Mouse (Mus musculus) megakaryocyte progenitor cell, adult 5-6 weeks (primary cell): ENCODE measurements around the gene Dnajb3. TPM values are rescaled to one million over a fixed set of nuclear protein-coding genes. Genes with fewer than 3 reads are reported as not detected.
"Not testable (repeated sequence)": the region's sequence is repeated elsewhere in the genome, so short reads cannot be mapped to it uniquely, and the experiment has no call there.

ENCODE experiments used
- ATAC-seq: replicated peaks from 2 replicates; pipeline ENCODE4 v1.8.0; 2016; ENCODE audit warnings: mild to moderate bottlenecking, moderate TSS enrichment, inconsistent platforms; ENCODE audit not compliant: poor library complexity
- total RNA-seq, 2 experiments: library from RNA; stranded (forward) in 1 of 2; stranded (reverse) in 1 of 2; fragments of 157-497, 149-512 nt in 1 of 2; fragments of 200-1000 nt in 1 of 2; gene quantifications; 2 replicates each; pipeline versions ENCODE4 v1.2.3 to v1.2.4; 2015 to 2017

Gene Dnajb3
- total RNA-seq, 2 experiments from 2014 or later, result 0.17 to 2.4 TPM

- ATAC-seq, result no peak
Observed at GRCm38 (mm10) chr1:88232664-88233380, 27.2 kb upstream of the Dnajb3 start.

GRCm38 (mm10) chr1:88231803-88232499 is 26.4 kb upstream of the Dnajb3 start:
- no peak for ATAC-seq

- ATAC-seq, result no peak
Observed at GRCm38 (mm10) chr1:88230981-88231802, 25.6 kb upstream of the Dnajb3 start.

GRCm38 (mm10) chr1:88230421-88230820 is 24.8 kb upstream of the Dnajb3 start:
- ATAC-seq, result no peak

DNA sequence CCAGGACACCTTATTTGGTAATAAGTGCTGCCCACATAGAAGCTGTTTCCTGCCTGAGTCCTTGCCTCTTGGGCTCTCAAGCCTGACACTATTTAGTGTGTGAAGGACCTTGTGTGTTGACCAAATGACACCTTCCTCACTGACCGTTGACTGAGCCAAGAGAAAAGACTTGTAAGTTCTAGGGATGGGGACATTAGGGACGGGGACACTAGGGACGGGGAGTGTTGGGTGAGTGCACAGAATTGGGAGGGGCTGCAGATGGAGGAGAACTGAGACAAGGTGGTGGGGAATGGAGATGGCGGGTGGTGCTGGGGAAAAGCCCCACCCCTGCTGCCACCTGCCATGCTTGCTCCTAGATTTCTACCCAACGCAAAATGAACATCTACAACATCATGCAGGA is 24.4 kb upstream of the Dnajb3 start:
- ATAC-seq, result no peak

DNA sequence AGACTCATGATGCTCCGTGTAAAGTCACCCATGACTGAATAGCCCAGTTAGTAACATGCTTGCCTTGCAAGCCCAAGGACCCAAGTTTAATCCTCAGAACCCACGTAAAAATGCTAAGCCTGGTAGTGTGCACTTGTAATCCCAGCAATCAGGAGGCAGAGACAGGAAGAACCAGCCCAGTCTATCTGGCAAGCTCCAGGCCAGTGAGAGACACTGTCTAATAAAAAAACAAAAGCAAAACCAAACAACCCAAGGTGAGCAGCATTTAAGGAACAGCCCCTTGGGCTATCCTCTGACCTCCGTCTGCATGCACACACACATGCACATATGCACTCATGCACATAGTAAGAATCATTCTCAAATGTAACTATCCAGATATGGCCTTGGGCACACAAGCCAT is 24.0 kb upstream of the Dnajb3 start:
- no peak for ATAC-seq

- no peak for ATAC-seq
Observed at GRCm38 (mm10) chr1:88228121-88228520, 22.5 kb upstream of the Dnajb3 start.

GRCm38 (mm10) chr1:88227482-88227881 is 21.9 kb upstream of the Dnajb3 start:
- ATAC-seq, result peak; percentile 12

DNA sequence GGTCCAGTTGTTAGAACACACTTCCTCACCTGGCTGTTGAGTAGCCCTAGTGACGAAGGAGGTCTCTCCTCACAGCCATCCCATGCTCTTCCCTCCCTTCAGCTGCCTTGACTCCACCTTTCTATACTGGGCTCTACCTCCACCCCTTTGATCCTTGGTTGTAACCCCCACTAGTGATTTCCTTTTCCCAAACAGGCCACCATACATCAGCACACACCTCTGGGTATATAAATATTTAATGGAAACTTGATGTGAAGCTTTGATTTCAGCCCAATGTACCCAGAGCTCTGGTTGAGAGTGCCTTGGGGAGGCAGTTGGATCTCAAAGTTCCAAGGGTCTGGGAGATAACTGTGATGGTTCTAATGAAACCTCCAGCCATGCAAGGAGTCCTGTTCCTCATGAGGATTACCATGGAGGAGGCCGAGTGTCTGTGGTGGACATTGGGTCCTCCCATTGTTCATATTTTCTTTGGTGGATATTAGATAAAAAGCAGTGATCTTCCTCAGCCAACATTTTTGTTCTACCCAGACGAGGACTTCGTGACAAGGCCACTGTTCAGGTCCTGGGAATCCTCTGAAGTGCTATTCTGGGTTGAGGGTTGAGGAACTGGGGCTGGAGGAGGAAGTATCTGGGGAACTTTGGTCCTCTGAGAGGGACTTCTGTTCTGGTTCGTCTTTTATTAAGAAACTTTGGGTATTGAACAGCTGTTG is 21.2 kb upstream of the Dnajb3 start, which contains the start of gene Mroh2a:
TSS of gene Mroh2a (plus strand) at position 317 of the 710 bp plus-strand sequence.
- peak; percentile 52 for ATAC-seq

GRCm38 (mm10) chr1:88225741-88226140 is 20.2 kb upstream of the Dnajb3 start:
- ATAC-seq, result no peak

DNA sequence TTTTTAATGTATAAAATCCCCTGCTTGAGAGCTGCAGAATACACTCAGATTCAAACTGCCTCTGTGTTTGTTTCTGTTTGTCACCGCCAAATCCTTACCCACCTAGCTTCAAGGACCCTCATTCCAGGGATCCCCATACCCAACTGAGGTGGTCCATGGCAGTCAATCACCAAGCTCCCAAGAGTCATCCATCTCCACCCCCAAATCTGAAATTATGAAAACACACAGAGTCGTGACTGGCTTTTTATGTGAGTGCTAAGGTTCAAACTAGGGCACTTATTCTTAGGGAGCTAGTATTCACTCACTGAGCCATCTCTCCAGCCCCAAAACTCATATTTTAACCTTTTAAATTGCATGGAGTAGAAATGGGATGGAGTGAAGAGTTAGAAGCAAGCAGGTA is 19.7 kb upstream of the Dnajb3 start:
- ATAC-seq, result not testable (repeated sequence)

DNA sequence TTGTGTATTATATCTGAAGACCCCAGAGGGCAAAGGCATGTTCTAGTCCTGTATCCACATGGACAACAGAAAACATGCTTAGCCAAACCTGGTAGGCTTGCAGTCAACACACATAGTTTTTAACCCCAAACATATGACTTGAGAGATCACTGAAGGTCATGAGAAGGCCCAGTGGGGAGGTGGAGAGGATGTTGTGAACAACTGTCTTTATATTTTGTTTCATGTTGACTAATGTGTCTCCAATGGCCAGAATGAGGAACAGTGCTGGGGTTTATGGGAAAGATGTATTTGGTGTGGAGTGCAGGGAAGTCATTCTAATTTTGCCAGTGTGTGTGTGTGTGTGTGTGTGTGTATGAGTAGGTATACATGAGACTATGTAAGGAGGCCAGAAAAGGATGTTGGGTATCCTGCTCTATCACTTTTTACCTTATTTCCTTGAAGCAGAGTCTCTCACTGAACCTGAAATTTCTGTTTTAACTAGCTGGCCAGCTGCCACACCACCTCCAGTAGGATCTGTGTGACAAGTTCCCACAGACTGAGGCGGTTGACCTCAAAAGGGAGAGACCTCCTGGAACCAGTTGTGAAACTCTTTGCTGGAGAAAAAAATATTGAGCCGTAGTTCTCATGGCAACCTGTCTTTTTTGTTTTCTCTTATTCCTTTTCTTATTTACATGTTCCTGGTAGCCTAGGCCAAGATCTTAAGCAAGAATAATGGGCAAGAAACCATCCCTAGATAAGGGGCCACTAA is 18.6 kb upstream of the Dnajb3 start:
- no peak for ATAC-seq

DNA sequence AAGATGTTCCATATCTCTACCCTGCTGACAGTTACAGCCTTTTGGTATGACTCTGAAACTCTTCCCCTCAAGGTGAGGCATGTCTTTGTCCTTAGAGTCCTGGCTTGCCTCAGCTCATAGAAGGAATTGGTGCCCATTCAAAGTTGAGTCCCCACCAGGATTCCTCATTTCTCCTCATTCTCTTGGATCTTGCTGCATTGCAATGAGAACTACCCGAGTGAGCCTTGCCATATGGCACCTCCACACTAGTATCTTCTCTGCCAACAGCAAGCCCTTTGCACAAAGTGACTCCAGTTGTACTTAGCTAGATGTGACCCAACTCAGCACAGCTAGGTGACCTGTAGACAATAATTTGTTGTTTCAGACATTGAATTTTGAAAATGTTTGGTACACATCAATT is 18.0 kb upstream of the Dnajb3 start:
- ATAC-seq, result no peak

- not testable (repeated sequence) for ATAC-seq
Observed at GRCm38 (mm10) chr1:88223011-88223515, 17.5 kb upstream of the Dnajb3 start.

- ATAC-seq, result no peak
Observed at GRCm38 (mm10) chr1:88222216-88222615, 16.6 kb upstream of the Dnajb3 start.

- no peak for ATAC-seq
Observed at GRCm38 (mm10) chr1:88220336-88220735, 14.8 kb upstream of the Dnajb3 start.

DNA sequence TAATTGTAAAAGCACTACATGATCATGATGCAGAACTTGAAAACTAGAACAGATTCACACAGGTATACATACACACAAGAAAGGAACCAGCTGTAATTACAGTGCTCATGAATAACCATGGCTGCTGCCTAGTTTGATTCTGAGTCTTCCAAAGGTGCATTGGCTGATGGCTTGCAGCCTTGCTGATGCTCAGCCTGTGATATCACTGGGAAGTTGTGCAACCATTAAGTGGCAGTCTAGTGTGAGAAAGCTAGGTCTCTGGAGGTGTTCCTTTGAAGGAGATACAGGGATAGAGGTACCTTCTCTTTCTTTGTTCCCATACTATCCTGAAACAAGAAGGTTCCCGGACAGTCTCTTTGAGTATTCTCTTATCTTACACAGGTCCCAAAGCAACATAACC is 13.5 kb upstream of the Dnajb3 start:
- no peak for ATAC-seq

DNA sequence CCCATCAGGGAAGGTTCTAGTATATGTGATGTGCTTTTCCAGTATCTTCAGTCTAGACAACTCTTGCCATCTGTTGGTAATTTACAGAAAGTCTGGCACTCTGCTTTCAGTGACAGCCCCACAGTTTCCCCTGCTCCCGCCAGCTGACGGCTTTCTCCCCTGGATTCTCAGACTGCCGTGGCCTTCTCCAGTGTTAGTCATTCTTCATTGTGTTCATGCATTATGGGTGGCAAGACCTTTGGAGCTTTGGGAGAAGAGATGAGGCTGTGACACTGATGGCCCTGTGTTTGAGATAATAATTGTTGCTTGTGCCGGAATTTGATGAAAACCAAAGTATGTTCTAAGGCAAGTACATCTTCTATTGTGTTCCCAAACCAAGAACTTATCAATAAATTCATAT is 13.0 kb upstream of the Dnajb3 start:
- ATAC-seq, result no peak

GRCm38 (mm10) chr1:88218051-88218450 is 12.5 kb upstream of the Dnajb3 start:
- ATAC-seq, result no peak

DNA sequence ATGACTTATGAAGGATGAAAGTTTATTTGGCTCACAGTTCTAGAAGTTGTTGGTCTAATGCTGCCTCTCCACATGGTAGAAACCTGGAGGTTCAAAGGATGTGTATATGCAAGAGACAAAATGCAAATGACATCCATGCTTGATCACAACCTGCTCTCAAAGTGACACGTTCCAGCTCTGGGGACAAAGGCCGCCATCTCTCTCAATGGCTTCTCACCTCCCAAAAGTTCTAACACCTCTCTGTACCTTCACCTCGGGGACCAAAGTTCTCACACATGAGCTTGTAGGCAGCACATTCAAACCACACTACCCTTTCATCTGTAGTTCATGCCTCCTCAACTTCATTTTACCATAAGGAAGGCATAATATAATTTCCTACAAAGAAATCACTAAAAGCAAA is 12.0 kb upstream of the Dnajb3 start:
- ATAC-seq, result no peak
